Mouse (Mus musculus): ENCODE measurements at regions not wholly inside any gene's neighbourhood (a gene's known extent, or its start where the extent isn't known, plus 50 kb on each side); places are given as distances from the start of the nearest gene placed in this dataset.

- no peak for TF ChIP-seq CTCF (IDR thresholded peaks at IDR 0.05; ENCODE audit: low read depth)
- TF ChIP-seq EP300 (optimal IDR thresholded peaks at IDR 0.05) = no peak
Measured at GRCm38 (mm10) chr9:80705264-80705663, 240.0 kb upstream of the Impg1 start.

All from stomach, postnatal 0 days (tissue).